Mouse (Mus musculus): Measurements from ENCODE around the gene Ctdspl. TPM values are rescaled to one million over a fixed set of nuclear protein-coding genes. Genes with fewer than 3 reads are reported as not detected.

Gene Ctdspl
- 10 to 100 TPM; 11.2 to 11.3 TPM for total RNA-seq (2021)

- intact Hi-C loops (cut with DNase I), result loop anchor here (5.0 to 10.0 kb wide), 2 partner anchors 56 to 419 kb away; partner anchors contain the start of gene Myd88
- peak; percentile 53 to 73 for DNase-seq
Observed at GRCm38 (mm10) chr9:118926111-118926650, at the start of gene Ctdspl. Gene Ctdspl, plus strand, starts transcription at chr9:118926453.

- intact Hi-C loops (cut with DNase I), result no loop called here
- DNase-seq, result peak in 1 of 2 experiments; percentile 25
Observed at GRCm38 (mm10) chr9:118876902-118877301, 49.4 kb upstream of the Ctdspl start.

- intact Hi-C loops (cut with DNase I), result no loop called here
Observed at GRCm38 (mm10) chr9:118877365-118878008, 48.8 kb upstream of the Ctdspl start.

GRCm38 (mm10) chr9:118878596-118878995 is 47.7 kb upstream of the Ctdspl start:
- intact Hi-C loops (cut with DNase I), result no loop called here
- DNase-seq, result no peak

More at GRCm38 (mm10) chr9:118877365-118878008, 48.8 kb upstream of the Ctdspl start:
- DNase-seq, result peak in 1 of 2 experiments; percentile 24

GRCm38 (mm10) chr9:118881281-118881945 is 44.8 kb upstream of the Ctdspl start:
- intact Hi-C loops (cut with DNase I), result no loop called here
- no peak for DNase-seq

GRCm38 (mm10) chr9:118881946-118882284 is 44.3 kb upstream of the Ctdspl start:
- intact Hi-C loops (cut with DNase I), result no loop called here
- DNase-seq, result no peak

GRCm38 (mm10) chr9:118883150-118883549 is 43.1 kb upstream of the Ctdspl start:
- DNase-seq, result no peak
- intact Hi-C loops (cut with DNase I), result no loop called here

- intact Hi-C loops (cut with DNase I), result no loop called here
Observed at GRCm38 (mm10) chr9:118885785-118886184, 40.5 kb upstream of the Ctdspl start.

GRCm38 (mm10) chr9:118887201-118887600 is 39.1 kb upstream of the Ctdspl start:
- DNase-seq, result peak in 1 of 2 experiments; percentile 27
- intact Hi-C loops (cut with DNase I), result no loop called here

More at GRCm38 (mm10) chr9:118885785-118886184, 40.5 kb upstream of the Ctdspl start:
- peak in 1 of 2 experiments; percentile 36 for DNase-seq

- intact Hi-C loops (cut with DNase I), result no loop called here
- no peak for DNase-seq
Observed at GRCm38 (mm10) chr9:118887734-118888133, 38.5 kb upstream of the Ctdspl start.

GRCm38 (mm10) chr9:118890149-118890548 is 36.1 kb upstream of the Ctdspl start:
- intact Hi-C loops (cut with DNase I), result no loop called here

GRCm38 (mm10) chr9:118890645-118891044 is 35.6 kb upstream of the Ctdspl start:
- intact Hi-C loops (cut with DNase I), result no loop called here
- DNase-seq, result no peak

More at GRCm38 (mm10) chr9:118890149-118890548, 36.1 kb upstream of the Ctdspl start:
- no peak for DNase-seq

GRCm38 (mm10) chr9:118891068-118891467 is 35.2 kb upstream of the Ctdspl start:
- intact Hi-C loops (cut with DNase I), result no loop called here
- no peak for DNase-seq

GRCm38 (mm10) chr9:118891593-118891992 is 34.7 kb upstream of the Ctdspl start:
- no peak for DNase-seq
- intact Hi-C loops (cut with DNase I), result no loop called here

GRCm38 (mm10) chr9:118895101-118895500 is 31.2 kb upstream of the Ctdspl start:
- intact Hi-C loops (cut with DNase I), result no loop called here
- no peak for DNase-seq

- intact Hi-C loops (cut with DNase I), result no loop called here
- DNase-seq, result no peak
Observed at GRCm38 (mm10) chr9:118900677-118901076, 25.6 kb upstream of the Ctdspl start.

GRCm38 (mm10) chr9:118901917-118902316 is 24.3 kb upstream of the Ctdspl start:
- DNase-seq, result no peak
- intact Hi-C loops (cut with DNase I), result no loop called here

GRCm38 (mm10) chr9:118907934-118908620 is 18.2 kb upstream of the Ctdspl start:
- DNase-seq, result peak; percentile 82 to 85
- intact Hi-C loops (cut with DNase I), result loop anchor here (1.0 kb wide), 2 partner anchors 302 to 319 kb away; partner anchors contain the start of gene Itga9

- DNase-seq, result no peak
- intact Hi-C loops (cut with DNase I), result loop anchor here (10.0 kb wide), 1 partner anchor 982 kb away; the partner anchor contains the start of gene Wdr48
Observed at GRCm38 (mm10) chr9:118913048-118913447, 13.2 kb upstream of the Ctdspl start.

- intact Hi-C loops (cut with DNase I), result loop anchor here (10.0 kb wide), 1 partner anchor 981 kb away; the partner anchor contains the start of gene Wdr48
- DNase-seq, result no peak
Observed at GRCm38 (mm10) chr9:118913613-118914012, 12.6 kb upstream of the Ctdspl start.

GRCm38 (mm10) chr9:118914589-118914988 is 11.7 kb upstream of the Ctdspl start:
- intact Hi-C loops (cut with DNase I), result loop anchor here (10.0 kb wide), 1 partner anchor 980 kb away; the partner anchor contains the start of gene Wdr48
- no peak for DNase-seq

All from heart, postnatal 36 days (tissue).